Mouse (Mus musculus) urinary bladder, postnatal 10 days (tissue): Measurements from ENCODE around the gene Gm20715.
"Not testable (repeated sequence)": the region's sequence is repeated elsewhere in the genome, so short reads cannot be mapped to it uniquely, and the experiment has no call there.

Experiments used
- DNase-seq: peaks from one replicate; pipeline ENCODE4 v3.0.0; 2022; ENCODE audit warnings: low spot score

Gene Gm20715

DNA sequence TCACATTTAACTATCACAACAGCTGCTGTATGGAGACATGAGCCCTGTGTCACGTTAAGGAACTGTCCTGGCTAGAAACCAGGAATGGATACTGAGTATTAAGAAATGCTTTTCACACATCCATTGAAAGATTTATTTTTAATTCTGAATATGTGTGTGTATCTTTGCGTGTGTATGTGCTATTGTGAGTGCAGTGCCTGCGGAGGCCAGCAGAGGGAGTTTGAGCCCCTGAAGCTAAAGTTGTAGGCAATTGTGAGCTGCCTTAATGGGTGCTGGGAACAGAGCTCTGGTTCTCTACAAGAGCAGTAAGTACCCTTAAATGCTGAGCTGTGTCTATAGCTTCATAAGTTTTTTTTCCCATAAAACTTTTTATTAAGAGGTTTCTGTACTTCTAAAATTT is 19.3 kb downstream of the Gm20715 start:
- no peak for DNase-seq

DNA sequence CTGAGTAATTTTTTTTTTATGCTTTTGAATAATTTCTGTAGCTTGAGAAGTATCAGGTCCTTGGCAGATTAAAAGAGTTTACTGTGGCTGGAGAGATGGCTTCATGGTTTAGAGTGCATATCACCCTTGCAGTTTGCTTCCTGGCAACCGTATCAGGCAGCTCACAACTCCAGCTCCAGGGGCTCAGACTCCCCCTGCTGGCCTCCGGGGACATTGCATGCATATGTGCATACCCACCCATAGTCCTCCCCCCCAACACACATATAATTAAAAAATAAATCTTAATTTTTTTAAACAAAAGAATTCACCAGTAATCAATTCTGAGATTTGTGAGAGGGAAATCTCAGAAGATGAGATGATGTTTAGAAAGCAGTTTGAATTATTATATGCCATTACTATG is 20.3 kb downstream of the Gm20715 start:
- no peak for DNase-seq

DNA sequence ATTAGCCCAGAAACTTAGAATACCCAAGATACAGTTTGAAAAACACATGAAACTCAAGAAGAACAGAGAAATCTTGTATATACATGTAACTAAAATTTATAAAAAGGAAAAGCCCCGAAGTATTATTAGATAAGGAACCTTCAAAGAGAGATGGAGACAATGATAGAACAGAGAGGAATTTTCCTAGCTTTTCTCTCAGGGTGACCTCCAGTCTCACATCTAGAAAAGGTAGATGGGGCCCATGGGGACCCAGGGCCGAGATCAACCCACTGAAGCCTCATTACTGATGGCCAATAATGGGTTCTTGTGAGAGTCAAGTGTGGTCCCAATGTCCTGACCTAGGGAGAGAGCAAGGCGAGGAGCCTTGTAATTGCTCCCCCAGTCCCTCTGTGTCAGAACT is 28.3 kb downstream of the Gm20715 start, which contains the start of gene Olfr1344:
Gene Olfr1344, plus strand, starts transcription at position 301 of the 400 bp plus-strand sequence.
- DNase-seq: no peak

DNA sequence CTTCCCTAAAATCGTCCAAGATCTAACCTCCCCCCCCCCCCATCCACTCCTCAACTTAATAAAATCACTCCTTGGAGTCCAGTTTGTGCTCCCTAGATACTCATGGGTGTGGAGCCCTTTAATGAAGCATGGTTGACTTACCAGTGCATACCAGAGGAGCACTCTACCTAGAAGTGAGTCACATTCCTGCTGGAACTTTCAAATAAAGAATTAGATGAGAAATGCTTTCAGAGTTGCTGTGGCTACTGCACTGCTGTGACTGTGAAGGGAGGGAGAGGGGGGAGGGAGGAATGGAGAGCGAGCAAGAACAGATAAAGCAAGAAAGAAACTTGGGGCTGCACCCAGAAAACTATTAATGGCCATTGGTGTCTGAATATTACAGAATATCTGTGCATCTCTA is 31.1 kb downstream of the Gm20715 start:
- DNase-seq: no peak

DNA sequence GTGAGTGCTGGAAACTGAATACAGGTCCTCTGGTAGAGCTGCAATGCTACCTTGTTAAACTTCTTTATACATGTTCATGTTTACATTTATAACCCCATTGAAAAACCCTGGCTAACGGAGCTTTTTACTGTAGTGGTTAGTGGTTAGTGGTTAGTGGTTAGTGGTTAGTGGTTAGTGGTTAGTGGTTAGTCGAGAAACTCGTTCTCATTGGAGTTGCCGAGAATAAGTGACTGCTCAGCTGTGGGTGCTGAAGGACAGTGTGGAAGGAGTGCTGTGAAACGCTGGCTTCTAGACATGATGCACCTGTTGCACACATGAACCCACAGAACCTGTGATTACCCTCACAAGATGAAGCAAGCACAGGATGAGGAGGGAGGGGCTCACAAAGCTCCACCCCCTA is 37.7 kb downstream of the Gm20715 start:
- DNase-seq: no peak

DNA sequence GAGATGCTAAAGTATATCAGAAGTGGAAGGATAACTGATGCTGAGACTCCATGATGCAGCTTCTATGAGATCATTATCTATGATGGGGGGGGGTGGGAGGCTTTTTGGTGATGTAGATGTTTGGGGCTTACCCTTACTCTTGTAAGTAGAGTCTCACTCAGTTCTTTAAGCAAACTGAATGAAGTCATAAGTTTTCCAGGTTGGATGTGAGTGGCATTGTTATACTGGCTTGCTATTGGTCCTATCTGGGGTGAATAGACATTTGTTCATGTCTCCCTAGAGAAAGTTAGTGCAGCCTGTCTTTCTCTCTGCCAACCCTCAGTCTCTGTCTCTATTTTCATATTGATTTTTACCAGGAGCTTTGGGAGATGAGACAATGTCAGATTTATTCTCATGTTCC is 45.8 kb downstream of the Gm20715 start, which contains the start of gene Olfr1336:
Gene Olfr1336, plus strand, starts transcription at position 301 of the 400 bp plus-strand sequence.
- no peak for DNase-seq

DNA sequence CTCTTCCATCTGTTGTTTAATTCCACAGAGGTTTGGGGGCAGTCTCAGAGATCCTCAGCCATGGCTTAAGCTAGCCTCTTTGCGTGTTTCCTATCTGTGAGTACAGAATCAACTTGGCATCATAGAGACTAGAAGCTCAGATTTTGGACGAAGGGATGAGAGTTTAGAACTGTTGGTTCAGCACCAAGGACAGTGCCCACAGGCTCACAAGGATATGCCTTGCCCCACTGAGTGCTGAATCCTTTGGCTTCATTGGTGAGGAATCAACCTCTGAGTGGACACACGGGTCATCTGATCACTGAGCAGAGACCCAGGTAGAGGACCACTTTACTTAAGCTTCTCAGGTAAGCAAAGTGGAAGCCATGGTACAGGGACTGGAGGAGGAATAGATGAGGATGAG is 46.3 kb downstream of the Gm20715 start:
- no peak for DNase-seq

DNA sequence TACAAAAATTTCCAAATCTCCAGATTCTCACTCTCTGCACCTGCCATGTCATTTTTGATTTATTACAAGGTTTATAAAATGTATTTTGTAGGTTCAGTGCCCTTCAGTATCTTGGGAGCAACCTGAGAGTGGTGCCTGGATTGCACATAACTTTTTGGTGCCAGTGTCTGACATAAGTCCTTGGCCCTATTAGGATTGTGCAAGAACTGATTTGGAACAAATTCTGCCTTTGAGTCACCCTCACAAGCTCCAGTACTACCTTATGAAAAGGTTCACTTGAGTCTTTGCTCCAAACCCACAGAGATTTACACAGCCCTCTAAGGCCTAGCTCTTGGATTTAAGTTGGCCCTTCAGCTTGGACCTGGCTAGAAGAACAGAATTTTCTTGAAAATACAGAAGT is 56.9 kb downstream of the Gm20715 start, which contains the start of gene Olfr1346:
Gene Olfr1346, plus strand, starts transcription at position 151 of the 400 bp plus-strand sequence.
- no peak for DNase-seq

DNA sequence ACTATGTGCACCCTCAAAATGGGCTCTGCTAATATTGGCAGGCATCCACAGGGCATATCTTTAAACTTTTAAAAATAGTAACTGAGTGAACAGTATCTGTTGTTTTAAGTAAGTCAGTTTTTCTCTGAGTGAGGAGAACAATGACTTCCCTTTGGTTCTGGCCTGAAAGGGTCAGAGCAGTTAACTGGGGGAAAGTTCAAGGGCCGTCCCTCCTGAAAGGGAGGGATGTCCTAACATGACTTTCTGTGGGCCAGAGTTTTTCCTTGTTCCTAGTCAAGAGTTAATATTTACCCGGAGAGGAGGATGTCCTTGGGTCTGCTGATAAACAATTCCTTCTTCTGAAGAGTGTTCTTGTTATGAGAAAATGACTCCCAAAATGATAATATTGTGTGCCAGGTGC is 67.6 kb downstream of the Gm20715 start:
- DNase-seq: not testable (repeated sequence)

DNA sequence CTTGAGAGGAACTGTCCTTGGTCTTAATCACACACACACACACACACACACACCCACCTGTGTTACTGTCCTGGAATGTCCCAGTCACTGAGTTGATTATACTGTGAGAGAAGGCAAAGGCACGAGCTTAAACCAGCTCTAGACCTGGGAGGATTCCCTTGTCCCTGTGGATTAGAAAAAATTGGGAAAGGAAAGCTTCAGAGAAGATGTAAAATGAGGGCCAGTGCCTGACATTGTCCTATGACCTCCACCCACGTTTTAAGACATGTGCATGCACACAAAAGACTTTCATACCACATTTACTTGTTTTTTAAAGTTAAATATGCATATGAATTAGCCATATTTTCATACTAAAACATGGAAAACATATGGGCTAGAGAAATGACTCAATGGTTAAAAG is 76.8 kb downstream of the Gm20715 start, which contains the start of gene Olfr5:
Gene Olfr5, minus strand, starts transcription at position 101 of the 400 bp plus-strand sequence.
- no peak for DNase-seq
